Mouse (Mus musculus): Measurements from ENCODE around the gene Cebpa. TPM values are rescaled to one million over a fixed set of nuclear protein-coding genes. Genes with fewer than 3 reads are reported as not detected.

Gene Cebpa
- polyA plus RNA-seq (2015; fragmentation: Nextera tagmentation; extraction: Ambion mirVana): 5.2 and 6.2 TPM in 2 replicates

DNA sequence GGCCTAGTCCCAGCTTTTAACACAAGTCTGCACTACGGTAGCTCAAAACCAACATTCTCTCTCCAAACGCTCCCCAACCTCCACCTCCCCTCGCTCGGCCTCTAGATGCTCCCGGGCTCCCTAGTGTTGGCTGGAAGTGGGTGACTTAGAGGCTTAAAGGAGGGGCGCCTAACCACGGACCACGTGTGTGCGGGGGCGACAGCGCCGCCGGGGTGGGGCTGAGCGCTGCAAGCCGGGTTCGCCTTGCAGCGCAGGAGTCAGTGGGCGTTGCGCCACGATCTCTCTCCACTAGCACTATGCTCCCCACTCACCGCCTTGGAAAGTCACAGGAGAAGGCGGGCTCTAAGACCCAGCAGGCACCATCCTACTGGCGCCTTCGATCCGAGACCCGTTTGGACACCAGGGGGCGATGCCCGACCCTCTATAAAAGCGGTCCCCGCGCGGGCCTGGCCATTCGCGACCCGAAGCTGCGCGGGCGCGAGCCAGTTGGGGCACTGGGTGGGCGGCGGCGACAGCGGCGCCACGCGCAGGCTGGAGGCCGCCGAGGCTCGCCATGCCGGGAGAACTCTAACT lies at the start of gene Cebpa:
Cebpa (plus strand) TSS at position 453 of the 573 bp plus-strand sequence.
- DNase-seq (ENCODE audit: low spot score): peak; percentile 79

DNA sequence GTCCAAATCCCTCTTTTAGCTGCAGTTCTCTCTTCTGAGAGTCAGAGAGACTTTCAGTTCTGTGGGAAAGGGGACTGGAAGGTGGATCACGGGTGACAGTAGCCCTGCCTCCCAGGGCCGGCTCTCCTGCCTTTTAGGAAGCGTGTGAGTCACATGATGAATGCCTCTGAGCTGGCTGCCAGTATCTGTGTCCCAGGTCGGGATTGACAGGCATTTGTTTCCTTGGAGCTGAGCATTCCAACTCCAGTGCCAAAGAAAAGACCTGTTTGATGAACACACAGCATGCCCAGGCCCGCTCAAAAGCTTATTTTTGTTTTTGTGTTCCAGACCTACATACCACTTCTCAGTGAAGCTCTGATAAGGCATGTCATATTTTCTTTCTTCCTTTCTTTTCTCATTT lies 42.4 kb upstream of the Cebpa start:
- DNase-seq (ENCODE audit: low spot score): no peak

DNA sequence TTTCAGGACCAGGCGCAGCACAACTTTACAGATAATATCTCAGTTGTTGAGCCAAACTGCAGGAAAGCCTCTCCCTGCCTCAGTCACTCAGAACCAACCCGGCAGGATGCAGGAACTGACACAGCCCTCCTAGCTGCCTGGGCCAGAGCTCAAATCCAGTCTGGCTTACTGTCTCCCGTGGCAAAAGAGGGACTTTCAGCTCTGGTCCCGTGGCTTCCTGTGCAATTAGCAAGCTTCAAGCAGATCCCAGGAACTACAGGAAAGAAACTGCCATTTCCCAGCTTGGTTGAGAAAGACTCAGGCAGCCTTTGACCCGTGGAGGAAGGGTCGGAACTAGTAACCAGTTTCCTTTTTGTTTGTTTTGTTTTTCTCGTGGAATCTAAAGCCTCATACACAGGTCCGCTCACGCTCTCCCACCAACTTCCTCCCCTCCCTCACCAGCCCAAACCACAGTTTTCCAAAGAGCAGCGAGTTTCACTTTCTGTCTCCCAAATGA lies 38.2 kb upstream of the Cebpa start:
- DNase-seq (ENCODE audit: low spot score): no peak

DNA sequence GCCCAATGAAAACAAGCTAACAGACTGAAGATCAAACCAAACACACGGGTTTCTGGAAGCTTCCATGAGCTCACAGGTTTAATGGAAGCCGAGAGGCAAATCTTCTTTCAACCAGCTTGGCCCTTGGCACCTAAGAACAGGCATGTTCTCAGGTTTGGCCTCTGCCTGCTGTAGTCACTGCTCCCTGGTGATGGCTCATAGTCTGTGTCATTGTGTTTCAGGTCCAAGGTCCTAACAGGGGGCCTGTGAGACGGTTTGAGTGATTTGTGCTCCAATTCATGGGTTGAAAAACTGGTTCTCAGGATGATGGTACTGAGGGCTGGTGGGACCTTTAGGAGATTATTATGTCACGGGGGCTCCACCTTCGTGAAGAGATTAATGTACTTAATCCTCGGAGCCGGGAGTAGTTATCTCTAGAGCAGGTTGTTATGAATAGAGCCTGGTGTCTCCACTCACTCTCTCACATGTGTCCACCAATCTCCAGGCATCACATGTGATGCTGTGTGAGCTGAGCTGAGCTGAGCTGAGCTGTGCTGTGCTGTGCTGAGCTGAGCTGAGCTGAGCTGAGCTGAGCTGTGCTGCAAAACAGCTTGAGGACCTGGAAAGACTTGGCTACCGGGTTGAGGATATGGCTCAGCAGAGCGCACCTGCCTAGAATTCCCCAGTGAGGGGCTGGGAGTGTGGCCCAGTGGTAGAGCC lies 37.5 kb upstream of the Cebpa start:
- DNase-seq (ENCODE audit: low spot score): no peak

DNA sequence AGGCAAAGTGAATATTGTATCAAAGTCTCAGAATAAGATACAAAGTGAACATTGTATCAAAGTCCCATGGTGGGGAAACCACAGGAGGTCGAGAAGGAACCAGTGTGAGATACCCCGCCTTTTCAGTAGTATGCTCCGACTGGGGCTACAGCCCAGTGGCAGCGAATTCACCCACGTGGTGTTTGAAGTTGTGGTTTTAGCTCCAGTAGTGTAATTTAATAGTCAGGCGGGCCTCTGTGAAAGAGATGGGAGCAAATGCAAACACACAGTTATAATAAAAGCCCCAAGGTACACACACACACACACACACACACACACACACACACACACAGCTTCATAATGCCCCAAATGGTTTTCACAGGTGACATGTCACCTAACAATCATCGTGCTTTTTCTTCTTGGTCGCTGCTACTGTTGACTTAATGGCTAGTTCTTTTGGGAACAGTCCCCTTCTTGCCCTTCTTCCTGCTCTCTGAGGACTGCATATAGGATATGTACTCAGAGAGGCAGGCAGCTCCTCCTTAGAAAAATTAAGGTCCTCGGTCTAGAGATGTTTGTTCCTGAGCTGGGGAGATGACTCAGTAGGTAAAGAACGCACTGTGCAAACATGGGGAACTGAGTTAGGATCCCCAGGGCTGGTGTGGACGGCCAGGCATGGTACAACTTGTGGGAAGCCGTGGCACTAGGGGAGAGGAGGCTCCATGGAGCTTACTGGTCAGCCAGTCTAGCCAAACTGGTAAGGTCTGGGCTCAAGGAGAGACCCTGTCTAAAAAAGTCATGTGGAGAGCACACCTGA lies 34.3 kb upstream of the Cebpa start:
- no peak for DNase-seq (ENCODE audit: low spot score)

DNA sequence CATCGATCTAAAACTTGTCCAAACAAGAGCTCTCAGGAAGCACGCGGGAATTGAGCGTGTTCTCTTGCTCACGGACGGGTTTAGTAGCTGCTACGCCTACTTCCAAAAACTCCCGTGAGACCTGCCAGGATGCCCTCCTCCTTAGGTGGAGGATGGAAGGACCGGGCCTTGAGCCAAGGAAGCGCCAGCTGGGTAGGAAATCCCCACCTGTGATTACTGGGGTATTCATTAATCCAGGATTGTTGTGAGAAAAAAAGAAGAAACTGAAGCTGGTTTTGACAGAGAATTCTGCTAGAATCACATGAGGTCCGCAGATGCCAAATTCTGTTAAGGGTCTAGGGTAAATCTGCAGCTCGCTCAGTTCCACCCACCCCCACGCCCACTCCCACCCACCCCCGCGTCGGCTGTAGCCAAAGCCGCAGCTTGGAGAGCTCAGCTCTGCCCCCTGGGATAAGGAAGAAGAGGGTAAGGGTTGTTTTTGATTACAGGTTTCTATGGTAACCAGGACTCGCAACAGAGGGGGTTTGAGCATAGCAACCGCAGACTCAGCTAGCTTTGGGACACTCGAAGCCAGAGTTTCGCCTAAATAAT lies 32.7 kb upstream of the Cebpa start:
- peak; percentile 5 for DNase-seq (ENCODE audit: low spot score)

DNA sequence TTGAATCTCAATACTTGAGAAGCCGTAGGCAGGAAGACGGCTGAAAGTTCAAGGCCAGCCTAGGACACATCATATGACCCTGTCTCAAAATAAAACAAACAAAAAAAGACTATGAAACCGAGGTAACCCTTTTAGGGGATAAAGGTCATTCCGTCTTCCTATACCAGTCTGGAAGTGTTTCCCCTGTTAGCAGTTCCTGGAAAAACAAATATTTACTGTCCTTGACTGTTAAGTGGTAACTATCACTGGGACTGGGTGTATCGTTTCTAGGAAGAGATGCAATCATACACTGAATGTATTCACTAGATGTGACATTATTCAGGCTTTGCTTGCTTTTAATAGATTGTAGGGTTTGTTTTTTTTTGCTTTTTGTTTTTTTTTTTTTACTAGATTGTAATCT lies 28.5 kb upstream of the Cebpa start:
- no peak for DNase-seq (ENCODE audit: low spot score)

DNA sequence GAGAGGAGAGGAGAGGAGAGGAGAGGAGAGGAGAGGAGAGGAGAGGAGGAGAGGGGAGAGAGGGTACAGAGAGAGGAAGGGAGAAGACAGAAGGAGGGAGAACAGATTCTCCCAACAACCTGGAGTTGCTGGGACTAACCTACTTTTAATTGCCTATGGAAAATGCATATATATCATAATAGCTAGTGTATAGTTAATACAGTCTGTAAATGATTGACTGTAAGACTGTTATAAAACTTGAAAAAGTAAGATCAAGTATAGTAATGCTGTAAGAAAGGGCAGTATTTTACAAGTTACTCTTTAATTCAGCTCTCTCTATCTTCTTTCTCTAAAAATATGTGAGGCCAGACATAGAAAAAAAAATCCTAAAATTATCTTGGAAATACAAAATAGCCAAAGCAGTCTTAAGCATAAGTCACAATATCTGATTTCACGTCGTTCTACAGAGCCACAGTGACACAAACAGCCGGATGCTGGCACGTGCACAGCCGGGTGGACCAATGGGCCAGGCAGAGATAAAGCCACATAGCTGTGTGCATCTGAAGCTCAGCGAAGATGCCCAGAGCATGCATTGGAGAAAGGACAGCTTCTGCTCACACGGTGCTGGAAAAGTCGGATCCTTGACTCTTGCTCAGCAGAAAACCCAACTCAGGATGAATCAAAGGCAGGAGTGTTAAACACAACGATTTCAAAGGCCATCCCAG lies 24.0 kb upstream of the Cebpa start:
- no peak for DNase-seq (ENCODE audit: low spot score)

DNA sequence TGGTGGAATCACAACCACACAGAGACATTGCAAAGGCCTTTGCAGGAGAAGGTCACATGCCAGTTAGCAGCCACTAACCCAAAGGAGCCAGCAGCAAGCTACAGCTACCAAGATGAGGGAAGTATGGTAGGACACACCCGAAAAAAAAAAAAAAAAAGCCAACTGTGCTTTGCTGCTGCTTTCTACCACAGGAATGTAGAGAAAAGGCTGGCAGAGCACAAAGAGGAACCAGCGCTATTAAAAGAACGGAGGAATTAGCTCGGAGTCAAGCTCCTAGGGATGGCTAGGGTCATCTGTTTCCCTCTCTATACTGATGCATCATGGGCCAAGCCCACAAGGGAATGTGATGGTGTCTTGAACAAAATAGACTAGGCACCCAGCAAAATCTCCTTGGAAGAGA lies 20.3 kb upstream of the Cebpa start:
- DNase-seq (ENCODE audit: low spot score): no peak

DNA sequence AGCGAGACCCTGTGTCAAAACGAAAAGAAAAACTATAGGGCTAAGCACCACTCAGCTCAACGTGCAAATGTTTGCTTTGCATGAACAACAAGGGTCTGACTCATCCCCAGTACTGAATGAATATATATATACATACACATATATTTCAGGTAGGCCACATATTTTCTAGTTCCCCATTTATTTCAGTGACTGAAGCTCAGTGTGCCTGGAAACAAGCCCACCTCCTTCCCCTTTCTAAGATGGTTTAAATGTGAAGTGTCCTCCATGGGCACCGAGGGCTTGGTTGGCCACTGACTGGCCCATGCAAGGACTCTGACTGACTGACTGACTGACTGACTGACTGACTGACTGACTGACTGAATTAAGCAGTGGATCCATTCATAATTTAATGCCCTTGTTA lies 19.6 kb upstream of the Cebpa start:
- no peak for DNase-seq (ENCODE audit: low spot score)

DNA sequence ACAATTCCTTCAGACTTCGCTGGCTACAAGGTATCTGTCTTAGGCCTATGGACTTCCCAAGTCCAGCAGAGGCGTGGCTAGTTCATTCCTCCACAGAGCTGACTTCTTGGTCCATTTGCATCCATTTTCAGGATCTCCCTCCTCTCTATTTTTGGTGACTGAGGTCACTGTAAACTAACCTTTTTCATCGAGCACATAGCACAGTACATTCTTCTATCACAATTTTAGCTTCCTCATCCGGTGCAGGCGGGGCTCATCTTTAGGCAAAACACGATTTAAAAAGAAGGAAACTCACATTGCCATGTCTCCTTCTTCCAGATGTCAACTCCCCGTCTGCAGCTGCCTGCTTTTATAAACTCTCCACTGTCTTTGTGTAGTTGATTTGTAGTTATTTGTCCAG lies 12.5 kb upstream of the Cebpa start:
- no peak for DNase-seq (ENCODE audit: low spot score)

DNA sequence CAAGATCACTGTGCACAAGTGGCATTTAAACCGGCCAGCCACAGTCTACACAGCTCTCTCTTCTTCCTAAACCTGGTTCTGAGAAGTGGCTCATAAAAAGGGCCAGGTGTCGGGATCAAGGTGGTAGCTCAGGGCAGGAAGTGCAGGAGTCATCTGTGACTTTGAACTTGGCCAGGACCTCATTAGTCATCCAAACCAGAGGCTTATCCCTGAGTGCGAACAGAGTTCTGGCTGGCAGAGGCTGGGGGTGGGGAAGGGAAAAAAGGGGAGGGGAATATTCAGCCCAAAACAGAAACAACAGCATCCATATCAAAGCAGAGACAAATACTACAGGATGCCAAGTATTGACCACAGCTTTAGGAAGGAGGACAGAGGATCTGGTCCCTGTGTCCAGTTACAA lies 11.5 kb upstream of the Cebpa start:
- DNase-seq (ENCODE audit: low spot score): no peak

DNA sequence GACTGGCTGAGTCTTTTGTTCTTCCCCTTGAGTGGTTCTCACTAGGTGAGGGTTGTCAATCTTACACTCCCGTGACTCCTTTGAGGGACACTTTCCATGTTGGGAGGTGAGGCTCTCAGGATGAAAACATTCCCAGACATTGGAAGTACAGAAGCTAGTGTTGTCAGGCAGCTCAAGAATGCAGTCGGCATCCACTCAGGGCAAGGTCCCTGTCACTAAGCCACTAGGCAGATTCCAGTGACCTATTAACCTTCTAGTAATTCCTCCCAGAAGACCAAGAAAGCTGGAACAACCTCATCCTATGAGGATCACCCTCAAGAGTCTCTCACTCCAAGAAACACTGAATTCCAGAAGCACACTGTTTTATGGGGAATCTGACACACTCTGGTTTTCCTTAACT lies 11.0 kb upstream of the Cebpa start:
- DNase-seq (ENCODE audit: low spot score): no peak

DNA sequence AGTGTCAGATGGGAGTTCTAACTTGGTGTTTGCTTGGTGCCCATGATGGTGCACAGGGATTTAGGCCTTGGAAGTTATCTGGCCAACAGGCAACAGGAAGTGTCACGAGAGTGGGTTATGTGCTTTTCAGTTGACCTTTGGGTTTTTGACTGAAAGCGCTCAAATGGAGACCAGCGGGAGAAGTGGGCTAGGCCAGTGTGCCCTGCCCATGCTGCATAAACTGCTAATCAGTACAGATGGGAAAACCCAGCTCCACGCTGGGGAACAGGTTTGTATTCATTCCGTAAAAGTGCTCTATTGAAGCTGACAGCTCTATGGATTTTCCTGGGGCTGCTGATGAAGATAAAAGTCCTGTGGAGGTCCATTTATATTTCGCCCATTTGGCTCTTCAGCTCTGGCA lies 10.4 kb upstream of the Cebpa start:
- no peak for DNase-seq (ENCODE audit: low spot score)

DNA sequence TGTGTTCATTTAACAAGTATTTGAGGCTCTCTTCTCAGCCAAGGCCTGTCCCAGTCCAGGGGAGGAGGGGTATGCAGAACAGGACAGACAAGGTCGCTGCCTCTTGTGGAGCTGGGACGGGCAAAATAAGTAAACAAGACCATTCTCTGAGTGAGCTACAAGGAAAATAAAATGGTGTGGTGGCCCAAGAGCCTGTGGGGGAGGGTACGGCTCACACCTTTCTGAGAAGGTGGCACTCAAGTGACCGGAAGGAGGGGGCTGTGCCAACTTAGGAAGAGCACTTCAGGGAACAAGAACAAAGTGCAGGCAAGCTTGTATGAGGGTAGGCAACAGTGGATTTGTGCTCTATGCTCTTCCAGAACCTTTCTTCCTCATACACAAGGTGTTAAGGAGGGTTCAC lies 6.0 kb upstream of the Cebpa start:
- DNase-seq (ENCODE audit: low spot score): no peak

DNA sequence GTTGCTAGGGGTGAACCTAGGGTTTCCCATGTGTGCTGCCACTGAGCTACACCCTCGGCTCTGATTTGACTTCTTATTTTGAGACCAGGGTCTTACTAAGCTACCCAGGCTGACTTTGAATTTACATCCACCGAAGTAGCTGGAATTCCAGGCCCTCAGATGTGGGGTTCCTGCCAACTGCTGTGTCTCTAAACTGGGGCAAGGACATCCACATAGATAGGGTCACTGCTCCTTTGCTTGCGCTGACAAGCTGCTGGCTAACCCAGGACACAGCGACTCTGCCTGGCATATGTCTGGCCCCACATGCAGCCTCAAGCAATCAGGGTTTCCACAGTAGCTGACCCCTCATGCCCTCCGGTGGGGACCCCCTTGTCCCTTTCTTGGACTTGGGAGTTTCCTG lies 5.4 kb upstream of the Cebpa start:
- DNase-seq (ENCODE audit: low spot score): no peak

DNA sequence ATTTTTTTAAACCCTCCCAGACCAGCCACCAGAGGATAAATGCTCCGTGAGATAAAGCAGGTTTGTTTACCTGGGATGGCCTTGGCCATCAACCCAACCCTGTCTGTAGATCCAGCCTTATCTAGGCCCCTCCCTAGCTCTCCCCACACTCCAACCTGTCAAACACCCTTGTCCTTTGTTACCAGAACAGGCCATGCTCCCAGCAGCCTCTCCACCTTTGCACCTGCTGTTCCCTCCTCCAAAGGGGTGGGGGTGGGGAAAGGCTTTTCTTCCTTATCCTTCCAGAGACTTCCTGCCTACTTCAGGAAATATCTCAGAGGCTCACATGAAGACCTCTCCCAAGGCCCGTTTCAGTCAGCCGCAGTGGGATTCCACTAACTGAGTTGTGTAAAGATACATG lies 2.6 kb upstream of the Cebpa start:
- no peak for DNase-seq (ENCODE audit: low spot score)

DNA sequence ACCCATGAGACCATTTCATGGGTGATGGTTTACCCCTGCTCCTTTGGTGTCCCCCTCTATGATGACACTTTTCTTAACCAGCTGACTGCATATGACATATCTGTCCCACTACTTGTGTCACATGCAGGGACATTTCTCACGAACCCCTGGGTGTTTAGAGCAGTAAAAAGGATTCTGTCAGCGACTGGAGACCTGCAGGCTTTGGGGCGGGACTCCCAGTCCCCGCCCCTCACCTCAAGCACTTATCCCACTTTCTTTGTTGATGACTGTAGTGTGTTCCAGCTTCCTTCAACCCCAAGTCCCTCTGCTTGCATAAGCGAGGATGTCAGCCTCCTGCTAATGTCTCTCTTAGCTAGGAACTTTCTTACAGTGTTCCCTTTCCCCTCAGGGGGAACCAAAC lies 2.0 kb upstream of the Cebpa start:
- DNase-seq (ENCODE audit: low spot score): no peak

DNA sequence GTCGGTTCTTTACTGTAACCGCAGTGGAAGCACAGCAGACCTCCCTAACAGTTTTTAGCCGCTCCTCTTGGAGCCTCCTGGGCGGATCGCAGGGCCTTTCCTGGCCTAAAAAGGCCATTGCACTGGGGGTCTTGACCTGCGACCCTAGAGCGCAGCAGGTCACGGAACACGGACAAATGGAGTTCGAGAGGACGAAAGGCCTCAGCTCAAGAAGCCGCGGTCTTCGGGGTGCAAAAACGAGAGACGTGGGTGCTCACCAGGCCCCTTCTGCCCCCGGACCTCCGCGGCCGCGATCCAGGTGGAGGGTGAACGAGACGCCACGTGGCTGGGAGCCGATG lies 1.4 kb upstream of the Cebpa start:
- DNase-seq (ENCODE audit: low spot score): no peak

DNA sequence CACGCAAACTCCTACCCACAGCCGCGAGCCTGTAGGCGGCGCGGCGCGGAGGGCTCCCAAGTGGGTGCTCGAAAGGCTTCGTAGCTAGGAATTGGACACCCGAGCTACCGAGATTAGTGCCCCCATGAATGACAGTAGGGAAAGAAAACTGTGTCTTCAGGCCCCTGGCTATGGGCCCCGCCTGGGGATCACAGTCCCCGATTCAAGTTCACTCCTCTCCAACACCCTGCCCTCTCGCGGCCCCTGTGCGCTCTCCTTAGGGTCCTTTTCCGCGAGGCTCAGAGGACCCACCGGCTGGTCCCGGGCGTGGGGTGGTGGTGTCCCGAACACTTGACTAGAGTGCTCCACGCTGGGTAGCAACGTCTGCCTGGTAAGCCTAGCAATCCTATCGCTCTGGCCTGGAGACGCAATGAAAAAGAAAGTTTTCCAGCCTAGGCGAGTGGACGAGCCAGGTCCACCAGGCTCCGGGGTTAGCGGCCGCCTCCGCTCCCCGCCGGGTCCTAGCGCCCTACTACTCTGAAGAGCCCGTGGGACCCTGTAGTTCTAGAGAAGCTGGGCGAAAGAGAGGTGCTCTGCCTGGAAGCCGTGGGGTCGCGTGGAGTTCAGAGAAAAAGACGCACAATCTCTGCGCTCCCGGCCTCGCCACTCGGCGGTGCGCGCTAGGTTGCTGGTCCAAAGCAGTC lies 853 bp upstream of the Cebpa start:
- peak; percentile 18 for DNase-seq (ENCODE audit: low spot score)
